Mouse (Mus musculus) intestine, embryonic 16.5 days (tissue): Measurements from ENCODE around the gene Tmem102. TPM values are rescaled to one million over a fixed set of nuclear protein-coding genes. Genes with fewer than 3 reads are reported as not detected.

ENCODE experiments used
- ATAC-seq: fragments of 200-750 bp; cut with Nextera tagmentation; 2 replicates; pipeline ENCODE4 v1.8.0; 2017; ENCODE audit warnings: moderate TSS enrichment, moderate library complexity
- H3K27ac ChIP-seq: fragments of 300-500 bp; sonication (generic); 2 replicates; pipeline ENCODE4 v1.5.1; 2014; ENCODE audit warnings: mild to moderate bottlenecking, low read length
- H3K27me3 ChIP-seq: fragments of 300-500 bp; sonication (generic); replicated peaks from 2 replicates; pipeline ENCODE4 v1.6.1; 2014; ENCODE audit warnings: low read length, control low read depth, mixed read lengths; ENCODE audit not compliant: control insufficient read depth, insufficient read depth
- H3K36me3 ChIP-seq: fragments of 300-500 bp; sonication (generic); 2 replicates; pipeline ENCODE4 v1.6.1; 2014; ENCODE audit warnings: low read length, control low read depth; ENCODE audit not compliant: control insufficient read depth, insufficient read depth
- H3K4me1 ChIP-seq: fragments of 300-500 bp; sonication (generic); 2 replicates; pipeline ENCODE4 v1.6.1; 2014; ENCODE audit warnings: low read length, control low read depth, mixed read lengths; ENCODE audit not compliant: control insufficient read depth, insufficient read depth
- H3K4me2 ChIP-seq: fragments of 300-500 bp; sonication (generic); 2 replicates; pipeline ENCODE4 v1.6.1; 2014; ENCODE audit warnings: low read depth, low read length, control low read depth
- H3K4me3 ChIP-seq: fragments of 300-500 bp; sonication (generic); 2 replicates; pipeline ENCODE4 v1.5.1; 2014; ENCODE audit warnings: mild to moderate bottlenecking, low read length
- H3K9ac ChIP-seq: fragments of 300-500 bp; sonication (generic); 2 replicates; pipeline ENCODE4 v1.6.1; 2014; ENCODE audit warnings: low read depth, low read length
- H3K9me3 ChIP-seq: fragments of 300-500 bp; sonication (generic); 2 replicates; pipeline ENCODE4 v1.6.1; 2016; ENCODE audit warnings: low read length, control low read depth; ENCODE audit not compliant: control insufficient read depth
- WGBS: fragments of 180-500 bp; shearing (Covaris S2); extraction: QIAGEN DNeasy Blood & Tissue Kit; methylation state at CpG from one replicate; pipeline ENCODE4 v1.1.7; 2014; 5-methylcytosine and 5-hydroxymethylcytosine counted together
- polyA plus RNA-seq: library from polyadenylated mRNA; unstranded; fragments of >200 nt; fragmentation: Nextera tagmentation; extraction: Ambion mirVana; gene quantifications from 2 replicates; pipeline ENCODE4 v1.2.1, GENCODE M21; 2015

Gene Tmem102
- polyA plus RNA-seq, 1 experiment from 2014 or later: 34.6 TPM

- H3K36me3 ChIP-seq: peaks cover 3% of the 10 kb centered on the region; the same call in 1 of the 2 replicates
- no peak for ATAC-seq
- peak overlapping the region; percentile 95 for H3K4me2 ChIP-seq
- H3K4me1 ChIP-seq: peaks cover 29% of the 10 kb centered on the region
- H3K27me3 ChIP-seq: peaks cover 5% of the 10 kb centered on the region; the same call in 1 of the 2 replicates
- H3K9me3 ChIP-seq: no peaks in the 10 kb centered on the region
- H3K4me3 ChIP-seq: peak overlapping the region; percentile 45
- peak overlapping the region; percentile 78 for H3K9ac ChIP-seq
- 50% methylated on average over 8 of the region's 8 CpGs for WGBS
- H3K27ac ChIP-seq: 0 out of 2 replicates have a peak overlapping the region, but pooled peaks have one; percentile 2
Observed at GRCm38 (mm10) chr11:69833554-69833953, 28.1 kb upstream of the Tmem102 start.

GRCm38 (mm10) chr11:69828832-69829231 lies 23.4 kb upstream of the Tmem102 start:
- H3K27me3 ChIP-seq: no peaks in the 10 kb centered on the region
- peaks cover 7% of the 10 kb centered on the region for H3K4me1 ChIP-seq
- H3K4me2 ChIP-seq: no peak overlapping the region
- peaks cover 13% of the 10 kb centered on the region; the same call in 1 of the 2 replicates for H3K36me3 ChIP-seq
- no peak overlapping the region for H3K9ac ChIP-seq
- ATAC-seq: 0 out of 2 replicates have a peak, but pooled peaks have one; percentile 34
- no peak overlapping the region for H3K4me3 ChIP-seq
- 70% methylated on average over 5 of the region's 5 CpGs for WGBS
- H3K27ac ChIP-seq: no peak overlapping the region
- no peaks in the 10 kb centered on the region for H3K9me3 ChIP-seq

GRCm38 (mm10) chr11:69823456-69823855 lies 18.0 kb upstream of the Tmem102 start:
- 81% methylated on average over 2 of the region's 2 CpGs for WGBS

GRCm38 (mm10) chr11:69822080-69822479 lies 16.7 kb upstream of the Tmem102 start, which contains the start of gene Spem1:
Gene Spem1 (minus strand): TSS chr11:69822180.
- Histone ChIP-seq H3K9me3 (peaks cover 9% of the 10 kb centered on the region), H3K4me2 (no peak within 1 kb of the TSS), H3K27me3 (no peaks in the 10 kb centered on the region), H3K36me3 (peaks cover 10% of the 10 kb centered on the region; the same call in 1 of the 2 replicates), H3K4me3 (no peak within 1 kb of the TSS), H3K27ac (no peak within 1 kb of the TSS), H3K4me1 (no peaks in the 10 kb centered on the region), H3K9ac (no peak within 1 kb of the TSS)
- 88% methylated on average over 3 of the region's 3 CpGs for WGBS
- ATAC-seq: no peak

More at GRCm38 (mm10) chr11:69823456-69823855, 18.0 kb upstream of the Tmem102 start:
- no peaks in the 10 kb centered on the region for H3K27me3 ChIP-seq
- H3K4me1 ChIP-seq: no peaks in the 10 kb centered on the region
- H3K9ac ChIP-seq: no peak overlapping the region
- H3K27ac ChIP-seq: no peak overlapping the region
- H3K36me3 ChIP-seq: peaks cover 11% of the 10 kb centered on the region; the same call in 1 of the 2 replicates
- H3K4me3 ChIP-seq: no peak overlapping the region
- H3K4me2 ChIP-seq: no peak overlapping the region
- H3K9me3 ChIP-seq: no peaks in the 10 kb centered on the region
- no peak for ATAC-seq

GRCm38 (mm10) chr11:69818871-69819270 lies 13.4 kb upstream of the Tmem102 start:
- 91% methylated on average over 8 of the region's 8 CpGs for WGBS
- no peak for ATAC-seq
- Histone ChIP-seq H3K36me3 (no peaks in the 10 kb centered on the region), H3K9me3 (peaks cover 9% of the 10 kb centered on the region), H3K27me3 (no peaks in the 10 kb centered on the region), H3K4me3 (no peak overlapping the region), H3K27ac (no peak overlapping the region), H3K4me2 (no peak overlapping the region), H3K9ac (no peak overlapping the region), H3K4me1 (no peaks in the 10 kb centered on the region)

- 77% methylated on average over 2 of the region's 2 CpGs for WGBS
- Histone ChIP-seq H3K4me1 (no peaks in the 10 kb centered on the region), H3K27ac (no peak within 1 kb of the TSS), H3K4me2 (no peak within 1 kb of the TSS), H3K9ac (no peak within 1 kb of the TSS), H3K4me3 (no peak within 1 kb of the TSS), H3K36me3 (no peaks in the 10 kb centered on the region), H3K9me3 (peaks cover 9% of the 10 kb centered on the region), H3K27me3 (no peaks in the 10 kb centered on the region)
- ATAC-seq: no peak
Observed at GRCm38 (mm10) chr11:69818365-69818764, 12.9 kb upstream of the Tmem102 start, which contains the start of gene Spem2. Gene Spem2 (minus strand): TSS chr11:69818465.

- H3K36me3 ChIP-seq: no peaks in the 10 kb centered on the region
- H3K4me2 ChIP-seq: no peak overlapping the region
- no peaks in the 10 kb centered on the region for H3K4me1 ChIP-seq
- H3K9me3 ChIP-seq: peaks cover 9% of the 10 kb centered on the region
- H3K27ac ChIP-seq: no peak overlapping the region
- no peaks in the 10 kb centered on the region for H3K27me3 ChIP-seq
- WGBS: 87% methylated on average over 12 of the region's 12 CpGs
- H3K9ac ChIP-seq: no peak overlapping the region
- peak; percentile 65 for ATAC-seq
- H3K4me3 ChIP-seq: no peak overlapping the region
Observed at GRCm38 (mm10) chr11:69816520-69816919, 11.1 kb upstream of the Tmem102 start.

- no peaks in the 10 kb centered on the region for H3K4me1 ChIP-seq
- ATAC-seq: no peak
- H3K36me3 ChIP-seq: no peaks in the 10 kb centered on the region
- no peak within 1 kb of the TSS for H3K4me3 ChIP-seq
- H3K9me3 ChIP-seq: peaks cover 9% of the 10 kb centered on the region
- H3K9ac ChIP-seq: no peak within 1 kb of the TSS
- no peak within 1 kb of the TSS for H3K27ac ChIP-seq
- no peaks in the 10 kb centered on the region for H3K27me3 ChIP-seq
- no peak within 1 kb of the TSS for H3K4me2 ChIP-seq
- WGBS: 56% methylated on average over 10 of the region's 10 CpGs
Observed at GRCm38 (mm10) chr11:69815155-69815554, 9.7 kb upstream of the Tmem102 start, which contains the start of gene Gm39566. Gene Gm39566 (minus strand): TSS chr11:69815298.

- H3K27me3 ChIP-seq: no peaks in the 10 kb centered on the region
- H3K27ac ChIP-seq: no peak overlapping the region
- no peak for ATAC-seq
- H3K36me3 ChIP-seq: no peaks in the 10 kb centered on the region
- no peaks in the 10 kb centered on the region for H3K4me1 ChIP-seq
- H3K4me2 ChIP-seq: no peak overlapping the region
- H3K9me3 ChIP-seq: no peaks in the 10 kb centered on the region
- no peak overlapping the region for H3K9ac ChIP-seq
- no peak overlapping the region for H3K4me3 ChIP-seq
Observed at GRCm38 (mm10) chr11:69810280-69810679, 4.9 kb upstream of the Tmem102 start.

- Histone ChIP-seq H3K9me3 (no peaks in the 10 kb centered on the region), H3K4me2 (no peak overlapping the region), H3K27ac (no peak overlapping the region), H3K9ac (no peak overlapping the region), H3K4me1 (peaks cover 17% of the 10 kb centered on the region), H3K36me3 (no peaks in the 10 kb centered on the region), H3K4me3 (no peak overlapping the region), H3K27me3 (no peaks in the 10 kb centered on the region)
- ATAC-seq: no peak
- WGBS: 57% methylated on average over 2 of the region's 2 CpGs
Observed at GRCm38 (mm10) chr11:69807641-69808040, 2.2 kb upstream of the Tmem102 start.
